ENCODE assay signal across 16 mouse cellular contexts in genomic region chr3:51178158-51178557, GRCm38 (mm10). TPM values are rescaled to one million over a fixed set of nuclear protein-coding genes. Genes with fewer than 3 reads are reported as not detected.
DNase-seq lines count a peak whose midpoint lies in the region; ATAC-seq and TF ChIP-seq lines count a peak whose summit lies in the region.
"Had no signal": no experiment of that assay in that cellular context is flagged by ENCODE, and none has a peak within 500 bp of the region (broad histone marks: within the 10 kb centered on the region; RNA-seq: fewer than 3 reads in every experiment).

No protein-coding gene starts in this region.

- H3K27me3 ChIP-seq in embryonic facial prominence, embryonic 13.5 days: no peaks in the 10 kb centered on the region
- no peaks in the 10 kb centered on the region for H3K27me3 ChIP-seq in embryonic facial prominence, embryonic 10.5 days (replicated peaks; ENCODE audit: low read depth, poor library complexity, severe bottlenecking)
- no peaks in the 10 kb centered on the region for H3K27me3 ChIP-seq in kidney, postnatal 0 days (ENCODE audit: insufficient read depth, low read length)

- peak; percentile 39; the same call in 1 of the 2 replicates for TF ChIP-seq CTCF in kidney, postnatal 0 days (IDR thresholded peaks at IDR 0.05; ENCODE audit: low read depth)

- H3K4me3 ChIP-seq in embryonic facial prominence, embryonic 13.5 days: no peak overlapping the region
- no peak overlapping the region for H3K4me3 ChIP-seq in embryonic facial prominence, embryonic 10.5 days
- no peak overlapping the region for H3K4me3 ChIP-seq in kidney, postnatal 0 days (replicated peaks; ENCODE audit: low read depth, low read length)
- H3K4me3 ChIP-seq: kidney, embryonic 15.5 days; myocyte had no signal

- DNase-seq in embryonic facial prominence, embryonic 10.5 days (ENCODE audit: low spot score): no peak
- no peak for DNase-seq in kidney, postnatal 0 days (ENCODE audit: low spot score)
- no peak for DNase-seq in kidney, adult 11 months
- DNase-seq in right cerebral cortex, postnatal 10 days (ENCODE audit: low spot score in 2 of 2): peak; percentile 59 to 61
- DNase-seq in right cerebral cortex, postnatal 25 days: no peak
- no peak for DNase-seq in thymus, postnatal 0 days (ENCODE audit: low spot score)
- no peak for DNase-seq in left cerebral cortex, adult 9 months (ENCODE audit: low spot score in 2 of 2)
- DNase-seq: adrenal gland, postnatal 14 days; B cell, adult 2 months; cerebellum, adult 11-12 months; thymus, adult 2 months had no signal

- no peaks in the 10 kb centered on the region for H3K9me3 ChIP-seq in embryonic facial prominence, embryonic 13.5 days
- no peaks in the 10 kb centered on the region for H3K9me3 ChIP-seq in embryonic facial prominence, embryonic 10.5 days
- H3K9me3 ChIP-seq in kidney, postnatal 0 days (replicated peaks; ENCODE audit: low read length): no peaks in the 10 kb centered on the region
- H3K9me3 ChIP-seq: kidney, embryonic 15.5 days had no signal

- H3K4me1 ChIP-seq in embryonic facial prominence, embryonic 13.5 days: 0 out of 2 replicates have a peak, but pooled peaks cover 6% of the 10 kb centered on the region
- H3K4me1 ChIP-seq in embryonic facial prominence, embryonic 10.5 days: no peaks in the 10 kb centered on the region
- H3K4me1 ChIP-seq in kidney, postnatal 0 days (replicated peaks; ENCODE audit: insufficient read depth, low read length): no peaks in the 10 kb centered on the region

- no peak overlapping the region for H3K9ac ChIP-seq in embryonic facial prominence, embryonic 13.5 days
- no peak overlapping the region for H3K9ac ChIP-seq in kidney, postnatal 0 days (ENCODE audit: low read depth, low read length)
- H3K9ac ChIP-seq: kidney, embryonic 15.5 days had no signal

- peak overlapping the region; percentile 21; the same call in 1 of the 2 replicates for H3K4me2 ChIP-seq in embryonic facial prominence, embryonic 13.5 days
- H3K4me2 ChIP-seq in kidney, postnatal 0 days (ENCODE audit: low read length): no peak overlapping the region
- H3K4me2 ChIP-seq: kidney, embryonic 15.5 days; liver, embryonic 11.5 days had no signal

- ATAC-seq in embryonic facial prominence, embryonic 13.5 days (ENCODE audit: insufficient number of reproducible peaks, insufficient read depth, low FRiP score, low TSS enrichment, low read depth): no peak
- ATAC-seq in kidney, postnatal 0 days (replicated peaks; ENCODE audit: low FRiP score, low read depth): no peak

- H3K36me3 ChIP-seq in embryonic facial prominence, embryonic 13.5 days: no peaks in the 10 kb centered on the region
- no peaks in the 10 kb centered on the region for H3K36me3 ChIP-seq in embryonic facial prominence, embryonic 10.5 days (replicated peaks)
- no peaks in the 10 kb centered on the region for H3K36me3 ChIP-seq in kidney, postnatal 0 days (ENCODE audit: insufficient read depth, low read length)
- H3K36me3 ChIP-seq: kidney, embryonic 15.5 days had no signal

- 29% methylated on average over 10 of the region's 10 CpGs for WGBS in embryonic facial prominence, embryonic 13.5 days
- WGBS in embryonic facial prominence, embryonic 10.5 days: 37% methylated on average over 10 of the region's 10 CpGs
- 44% methylated on average over 10 of the region's 10 CpGs for WGBS in kidney, postnatal 0 days

- H3K27ac ChIP-seq in embryonic facial prominence, embryonic 13.5 days: no peak overlapping the region
- H3K27ac ChIP-seq in embryonic facial prominence, embryonic 10.5 days (replicated peaks): no peak overlapping the region
- H3K27ac ChIP-seq in kidney, postnatal 0 days: no peak overlapping the region
- H3K27ac ChIP-seq: kidney, embryonic 15.5 days; macrophage had no signal

RNA-seq across cellular contexts. Expression of gene Noct, which starts 46.1 kb away (rescaled TPM):
- polyA plus RNA-seq in embryonic facial prominence, embryonic 13.5 days (2015; fragmentation: Nextera tagmentation; extraction: Ambion mirVana): 9.6 and 9.9 TPM in 2 replicates
- polyA plus RNA-seq in embryonic facial prominence, embryonic 10.5 days (2016; fragmentation: Nextera tagmentation; extraction: Ambion mirVana): 9.6 and 10.1 TPM in 2 replicates
- 6.0 and 7.1 TPM in 2 replicates for polyA plus RNA-seq in kidney, postnatal 0 days (2015; fragmentation: Nextera tagmentation; extraction: Ambion mirVana)
- 10.2 and 11.3 TPM in 2 replicates for polyA plus RNA-seq in thymus, postnatal 0 days (2015; fragmentation: Nextera tagmentation; extraction: Ambion mirVana)

Comparison
In these comparisons a context has a peak if more than half of its experiments do, and no peak if none do; other contexts are left out.
1. DNase-seq: peak in right cerebral cortex, postnatal 10 days (2 of 2); none in embryonic facial prominence, embryonic 10.5 days (single experiment), kidney, postnatal 0 days (single experiment), kidney, adult 11 months (single experiment), right cerebral cortex, postnatal 25 days (single experiment), thymus, postnatal 0 days (single experiment) and left cerebral cortex, adult 9 months (0 of 2).